Mouse (Mus musculus): ENCODE results near the gene Fmnl3.
A peak's percentile ranks its signal among the peaks of the same experiment; 100 is the strongest.
"Not testable (repeated sequence)": the region's sequence is repeated elsewhere in the genome, so short reads cannot be mapped to it uniquely, and the experiment has no call there.

The Fmnl3 gene

GRCm38 (mm10) chr15:99386796-99387195 is 16.5 kb upstream of the Fmnl3 start:
- no peak for DNase-seq

DNA sequence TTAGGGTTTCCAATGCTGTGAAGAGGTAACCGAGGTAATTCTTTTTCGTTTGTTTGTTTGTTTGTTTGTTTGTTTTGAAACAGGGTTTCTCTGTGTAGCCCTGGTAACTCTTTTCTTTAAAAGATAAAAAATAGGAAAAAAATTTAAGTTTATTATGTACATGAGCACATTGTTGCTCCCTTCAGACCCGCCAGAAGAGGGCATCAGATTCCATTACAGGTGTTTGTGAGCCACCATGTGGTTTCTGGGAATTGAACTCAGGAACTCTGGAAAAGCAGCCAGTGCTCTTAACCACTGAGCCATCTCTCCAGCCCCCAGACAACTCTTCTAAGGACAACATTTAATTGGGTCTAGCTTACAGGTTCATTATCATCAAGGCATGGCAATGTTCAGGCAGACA is 15.8 kb upstream of the Fmnl3 start:
- not testable (repeated sequence) for DNase-seq

DNA sequence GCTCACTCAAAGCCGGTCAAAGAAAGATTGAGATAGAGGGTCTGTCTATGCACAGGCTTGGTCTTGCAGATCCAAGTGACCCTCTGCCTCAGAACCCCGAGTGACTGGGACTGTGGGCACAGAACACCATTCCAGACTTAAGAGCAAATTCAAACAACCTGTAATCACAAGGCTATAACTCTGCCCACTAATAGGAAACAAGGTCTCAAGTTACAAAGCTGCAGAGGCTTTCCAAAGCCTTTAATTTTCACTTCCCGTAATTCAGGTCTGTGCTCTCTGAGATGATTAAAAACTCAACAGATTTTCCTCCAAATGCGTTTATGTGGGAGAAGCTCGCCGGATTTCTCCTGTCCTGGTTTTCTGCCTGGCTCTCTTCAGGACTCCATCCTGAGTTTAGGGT is 13.8 kb upstream of the Fmnl3 start:
- DNase-seq = no peak

- DNase-seq = no peak
Measured at GRCm38 (mm10) chr15:99382893-99383292, 12.6 kb upstream of the Fmnl3 start.

- no peak for DNase-seq
Measured at GRCm38 (mm10) chr15:99376240-99376639, 6.0 kb upstream of the Fmnl3 start.

- no peak for DNase-seq
Measured at GRCm38 (mm10) chr15:99375581-99375980, 5.3 kb upstream of the Fmnl3 start.

DNA sequence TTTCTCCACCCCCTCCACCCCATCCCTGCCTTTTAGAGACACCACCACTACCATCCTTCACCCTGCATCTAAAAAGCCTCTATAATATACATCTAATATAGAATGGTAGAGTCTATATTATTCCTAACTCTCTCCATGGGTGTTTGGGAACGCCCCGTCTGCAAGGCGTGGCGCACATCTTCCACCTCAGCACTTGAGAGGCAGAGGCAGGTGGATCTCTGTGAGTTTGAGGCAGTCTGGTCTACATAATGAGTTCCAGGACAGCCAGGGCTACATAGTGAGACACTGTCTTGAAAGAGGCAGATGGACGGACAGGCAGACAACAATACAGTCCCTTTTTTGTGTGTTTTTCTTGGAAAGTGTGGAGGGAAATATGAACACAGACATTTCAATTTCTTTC is 4.8 kb upstream of the Fmnl3 start:
- no peak for DNase-seq

DNA sequence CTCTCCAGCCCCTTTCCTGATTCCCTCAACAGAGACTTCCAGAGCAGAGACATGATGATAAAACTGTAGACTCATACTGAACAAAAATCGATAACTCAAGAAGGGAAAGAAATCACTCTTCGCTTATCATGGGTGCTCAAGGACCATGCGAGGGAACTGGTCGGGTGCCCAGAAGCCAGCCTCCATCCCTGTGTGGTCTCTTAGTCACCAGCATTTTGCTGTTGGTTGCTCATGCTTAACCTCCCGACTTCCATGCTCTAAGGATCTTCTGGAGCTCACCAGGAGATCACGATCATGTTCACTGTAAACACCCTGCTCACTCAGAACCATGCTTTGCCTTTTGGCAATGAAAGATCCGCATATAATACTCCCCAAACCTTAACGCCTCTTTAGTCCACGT is 2.5 kb upstream of the Fmnl3 start:
- no peak for DNase-seq

DNA sequence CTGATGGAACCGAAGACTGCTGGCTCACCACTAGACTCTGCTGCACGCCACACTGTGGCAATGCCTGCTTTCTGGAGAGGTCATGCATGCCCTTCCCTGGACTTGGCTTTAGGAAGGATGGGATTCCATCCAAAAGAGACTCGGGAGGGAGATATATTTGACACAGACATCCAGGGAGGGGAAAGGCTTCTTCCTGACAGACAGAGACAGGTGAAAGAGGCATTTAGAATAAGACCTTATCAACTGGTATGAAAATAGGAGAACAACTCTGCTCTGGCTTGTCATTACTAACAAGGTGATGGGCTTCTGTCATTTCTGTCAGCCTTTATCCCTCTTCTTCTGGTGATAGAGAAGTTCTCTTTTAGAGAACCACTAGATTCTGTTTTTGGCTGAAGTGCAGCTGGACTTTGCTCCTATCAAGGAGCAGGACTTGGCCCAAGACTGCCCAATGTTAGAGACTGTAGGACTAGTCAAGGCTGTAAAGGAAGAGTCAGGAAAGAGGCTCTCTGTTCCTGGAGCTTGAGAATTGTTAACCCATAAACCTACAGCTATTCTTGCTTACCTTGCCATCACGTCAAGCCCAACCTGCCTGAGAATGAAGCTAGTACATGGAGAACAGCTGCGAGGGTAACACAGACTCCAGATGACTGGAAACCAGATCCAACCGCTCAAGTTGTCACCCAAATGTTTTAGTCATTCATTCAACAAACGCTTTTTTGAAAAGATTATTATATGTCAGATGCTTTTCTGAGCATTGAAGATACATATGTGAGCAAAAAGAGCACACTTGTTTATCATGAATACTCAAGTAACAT is 1.5 kb upstream of the Fmnl3 start:
- no peak for DNase-seq

GRCm38 (mm10) chr15:99369391-99370171 is 701 bp downstream of the Fmnl3 start:
- peak; percentile 53 for DNase-seq

DNA sequence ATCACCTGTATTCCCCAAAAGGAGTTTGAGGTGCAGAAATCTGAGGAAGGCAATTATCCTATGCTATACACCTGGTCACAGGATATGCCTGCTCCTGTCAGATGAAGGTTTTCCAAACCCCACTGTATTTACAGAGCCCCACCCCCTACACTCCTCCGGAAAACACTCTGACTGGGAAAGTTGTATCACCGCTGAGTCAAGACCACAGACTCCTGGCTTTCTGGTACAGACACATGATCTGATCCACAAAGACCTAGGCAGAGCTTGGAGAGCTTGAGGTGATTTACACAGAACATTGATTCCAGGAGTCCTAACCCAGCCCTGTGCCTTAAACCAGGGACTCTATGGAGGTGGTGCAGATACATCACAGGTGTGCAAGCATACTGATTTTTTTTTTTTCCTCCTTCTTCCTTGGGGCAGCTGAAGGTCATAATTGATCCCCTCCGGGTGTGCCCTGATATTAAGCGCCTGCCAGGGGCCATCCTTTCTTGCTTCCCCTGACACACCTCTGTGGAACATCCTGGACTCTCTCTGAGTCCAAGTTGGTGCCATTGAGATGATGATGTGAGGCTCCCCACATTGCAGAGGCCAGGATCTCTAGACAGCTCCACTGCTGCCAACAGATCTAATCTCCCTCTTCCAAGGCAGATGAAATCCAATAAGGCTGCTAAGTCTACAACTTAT is 1.6 kb downstream of the Fmnl3 start:
- no peak for DNase-seq

DNA sequence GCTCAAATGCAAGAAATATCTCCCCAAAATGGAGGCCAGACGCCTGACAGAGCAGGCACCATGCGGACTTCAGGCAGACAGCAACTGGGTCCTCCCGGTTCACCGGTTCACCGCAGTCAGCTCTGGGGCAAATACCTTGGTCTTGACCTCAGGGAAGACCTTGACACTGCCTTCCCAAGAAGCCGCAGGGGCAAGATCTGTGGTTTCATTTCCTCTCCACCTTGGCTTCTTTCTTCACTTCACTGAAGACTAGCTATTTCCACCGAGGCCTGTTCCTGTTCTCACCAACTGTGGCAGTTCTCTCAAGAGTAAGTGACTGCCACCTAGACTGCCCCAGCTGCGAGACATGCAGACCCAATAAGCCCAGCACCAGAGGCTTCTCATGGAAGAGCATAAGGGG is 5.4 kb downstream of the Fmnl3 start:
- DNase-seq = no peak

GRCm38 (mm10) chr15:99364022-99364530 is 6.2 kb downstream of the Fmnl3 start:
- DNase-seq = no peak

DNA sequence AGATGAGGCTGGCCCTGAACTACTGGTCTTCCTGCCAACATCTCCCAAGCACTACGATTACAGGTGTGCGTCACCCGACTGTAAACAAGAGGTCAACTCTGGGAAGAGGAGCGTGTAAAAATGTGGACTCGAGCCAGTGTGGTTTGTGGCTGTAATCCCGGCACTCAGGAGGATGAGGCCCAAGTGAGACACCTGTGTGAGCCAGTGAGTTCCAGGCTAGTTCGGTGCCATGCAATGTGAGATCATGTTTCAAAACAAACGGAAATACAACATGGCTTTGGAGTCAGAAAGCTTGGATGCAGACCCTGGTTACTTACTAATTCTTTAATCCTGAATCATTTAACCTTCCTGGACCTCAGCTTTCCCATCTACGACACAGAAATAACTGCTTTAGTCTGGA is 11.3 kb downstream of the Fmnl3 start:
- DNase-seq = no peak

DNA sequence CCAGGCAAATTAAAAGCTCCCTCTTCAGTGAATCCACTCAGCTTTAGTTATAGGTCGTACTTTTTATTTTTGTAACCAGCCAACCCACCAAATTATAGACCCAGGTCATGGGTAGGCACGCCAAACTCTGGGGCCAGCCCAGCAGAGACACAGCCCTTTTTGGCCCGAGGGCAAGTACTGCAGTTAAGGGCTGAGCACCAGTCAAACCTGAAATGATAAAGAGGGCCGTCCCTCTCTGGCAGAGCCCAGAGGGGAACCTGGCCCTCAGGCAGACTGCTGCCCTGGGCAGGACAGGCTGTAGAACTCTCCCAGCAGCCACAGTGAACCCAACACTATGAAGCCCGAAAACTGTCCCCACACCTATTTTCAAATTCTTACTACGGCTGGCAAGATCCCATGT is 13.8 kb downstream of the Fmnl3 start:
- DNase-seq = no peak

GRCm38 (mm10) chr15:99355660-99356059 is 14.6 kb downstream of the Fmnl3 start:
- DNase-seq = no peak

DNA sequence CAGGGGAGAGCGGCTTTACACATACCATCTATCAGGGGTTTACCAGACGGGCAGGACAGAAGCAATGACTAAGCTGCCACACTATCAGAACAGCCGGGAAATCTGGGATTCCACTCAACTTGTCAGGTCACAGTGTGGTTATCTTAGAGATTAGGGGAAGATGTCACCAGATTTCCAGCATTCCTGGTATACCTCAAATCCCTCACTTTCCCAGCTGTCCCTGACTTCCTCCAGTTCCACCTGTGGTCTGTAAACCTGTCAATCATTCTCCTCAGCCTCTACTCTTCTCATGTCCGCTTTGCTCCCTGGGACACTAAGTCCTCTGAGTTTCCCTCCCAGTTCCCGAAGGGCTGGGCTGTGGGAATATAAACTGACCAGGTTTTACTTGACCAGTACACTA is 18.0 kb downstream of the Fmnl3 start:
- DNase-seq = no peak

GRCm38 (mm10) chr15:99351610-99352009 is 18.7 kb downstream of the Fmnl3 start:
- DNase-seq = no peak

- DNase-seq = no peak
Measured at GRCm38 (mm10) chr15:99344961-99345360, 25.3 kb downstream of the Fmnl3 start.

DNA sequence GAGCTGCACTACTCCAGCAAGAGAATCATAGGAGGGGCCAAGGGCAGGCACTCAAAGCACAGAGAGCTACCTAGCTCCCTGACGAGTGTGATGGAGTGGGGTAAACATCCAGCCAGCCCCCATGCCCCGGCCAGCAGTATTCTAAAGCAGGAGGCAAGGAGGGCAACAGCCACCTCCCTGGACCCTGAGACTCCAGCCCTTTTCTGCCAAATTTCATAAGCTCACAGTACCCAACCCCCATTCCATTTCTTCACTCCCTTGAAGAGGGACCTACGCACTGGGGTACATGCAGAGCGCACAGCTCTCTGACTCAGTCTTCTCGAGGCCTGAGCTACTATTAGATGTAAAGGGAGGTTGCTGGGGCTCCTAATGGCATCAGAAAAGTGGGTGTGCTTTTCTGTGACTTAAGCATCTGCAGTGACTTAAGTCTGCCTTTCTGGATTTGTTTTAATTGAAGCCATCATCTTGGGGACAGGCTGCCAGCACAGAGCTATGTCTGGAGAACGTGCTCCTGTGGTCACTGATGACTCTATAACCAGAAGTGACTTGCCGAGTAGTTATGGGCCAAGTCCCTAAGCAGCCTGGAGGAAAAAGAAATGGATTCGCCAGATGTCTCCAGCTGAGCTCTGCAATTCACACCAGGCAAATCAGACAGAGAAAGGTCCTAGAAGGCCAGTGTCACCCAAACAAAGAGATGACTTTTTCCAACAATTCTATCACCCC is 26.0 kb downstream of the Fmnl3 start:
- no peak for DNase-seq

DNA sequence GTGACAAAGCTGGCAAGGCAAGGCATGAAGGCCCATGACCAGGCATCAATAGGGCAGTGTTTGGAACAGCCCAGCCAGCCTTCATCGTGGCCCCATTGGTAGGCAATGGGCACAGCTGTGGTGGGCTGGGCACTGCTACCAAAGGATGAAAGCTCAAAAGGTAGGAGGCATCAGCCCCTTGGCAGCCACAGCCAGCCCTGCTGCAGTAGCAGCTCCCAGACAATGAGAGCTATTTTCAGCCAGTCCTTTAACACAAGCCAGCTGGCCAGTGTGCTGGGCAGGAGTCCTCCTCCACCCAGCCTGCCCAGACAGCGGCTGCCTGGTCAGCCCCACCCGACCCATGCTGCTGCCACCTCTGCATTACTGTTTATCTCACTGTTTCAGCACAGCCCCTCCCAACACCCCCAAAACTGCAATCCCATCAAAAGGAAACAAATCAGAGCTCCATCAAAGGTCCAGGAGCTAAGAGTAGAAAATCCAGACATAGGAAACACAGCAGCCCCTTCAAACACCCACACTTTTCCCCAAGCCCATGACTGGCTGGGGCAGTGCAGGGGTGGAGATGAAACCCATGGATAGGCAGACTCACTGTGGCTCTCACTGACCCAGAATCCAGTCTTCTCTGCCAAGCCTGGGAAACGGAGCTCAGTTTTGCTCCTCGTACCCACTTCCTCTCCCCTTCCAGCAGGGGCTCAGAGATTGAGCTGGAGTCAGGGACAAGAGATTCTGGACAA is 26.7 kb downstream of the Fmnl3 start:
- DNase-seq = peak; percentile 62
